Mouse (Mus musculus) E14TG2a.4 (cell line): ENCODE data around the gene Slc4a1.

Experiments used
- H3K27me3 ChIP-seq: 2 replicates; pipeline ENCODE4 v1.6.1; 2014; ENCODE audit warnings: low read length, control low read depth; ENCODE audit not compliant: insufficient read depth
- H3K36me3 ChIP-seq: 2 replicates; pipeline ENCODE4 v1.6.1; 2014; ENCODE audit warnings: low read length, control low read depth; ENCODE audit not compliant: insufficient read depth
- H3K4me1 ChIP-seq: replicated peaks from 2 replicates; pipeline ENCODE4 v1.6.1; 2014; ENCODE audit warnings: low read depth, low read length, control low read depth
- H3K4me3 ChIP-seq: replicated peaks from 2 replicates; pipeline ENCODE4 v1.5.1; 2014; ENCODE audit warnings: mild to moderate bottlenecking, low read length
- H3K9me3 ChIP-seq: 2 replicates; pipeline ENCODE4 v1.6.1; 2014; ENCODE audit warnings: low read length, control low read depth
- CTCF ChIP-seq: conservative IDR thresholded peaks from 2 replicates; pipeline ENCODE4 v1.5.1; 2014; ENCODE audit warnings: low read length
- NANOG ChIP-seq: IDR thresholded peaks from 2 replicates; pipeline ENCODE4 v1.6.1; 2014; ENCODE audit warnings: borderline replicate concordance, low read length, mixed read lengths
- POU5F1 ChIP-seq: IDR thresholded peaks from 2 replicates; pipeline ENCODE4 v1.6.1; 2014; ENCODE audit warnings: low read length, borderline replicate concordance

The Slc4a1 gene

DNA sequence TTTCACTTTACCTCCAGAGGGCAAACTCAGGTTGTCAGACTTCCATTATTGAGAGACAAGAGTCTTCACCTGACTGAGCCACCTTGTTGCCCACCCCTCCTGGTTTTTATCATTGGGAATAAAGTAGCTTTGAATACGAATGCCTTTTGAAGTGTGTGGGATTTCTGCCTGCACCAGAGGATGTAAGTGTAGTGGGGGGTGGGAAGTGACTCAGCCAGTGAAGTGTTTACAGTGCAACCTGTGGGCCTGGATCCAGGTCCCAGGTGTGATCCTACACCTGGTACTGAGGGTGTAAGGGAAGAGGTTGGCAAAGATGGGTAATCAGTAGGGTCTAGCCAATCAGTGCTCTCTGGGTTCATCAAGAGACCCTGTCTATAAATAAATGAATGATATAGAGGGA lies 42.5 kb downstream of the Slc4a1 start:
- H3K27me3 ChIP-seq = no peaks in the 10 kb centered on the region
- H3K36me3 ChIP-seq = no peaks in the 10 kb centered on the region
- no peaks in the 10 kb centered on the region for H3K9me3 ChIP-seq
- H3K4me1 ChIP-seq = peaks cover 67% of the 10 kb centered on the region
- TF ChIP-seq CTCF (no peak), POU5F1 (no peak)
- no peak overlapping the region for H3K4me3 ChIP-seq

DNA sequence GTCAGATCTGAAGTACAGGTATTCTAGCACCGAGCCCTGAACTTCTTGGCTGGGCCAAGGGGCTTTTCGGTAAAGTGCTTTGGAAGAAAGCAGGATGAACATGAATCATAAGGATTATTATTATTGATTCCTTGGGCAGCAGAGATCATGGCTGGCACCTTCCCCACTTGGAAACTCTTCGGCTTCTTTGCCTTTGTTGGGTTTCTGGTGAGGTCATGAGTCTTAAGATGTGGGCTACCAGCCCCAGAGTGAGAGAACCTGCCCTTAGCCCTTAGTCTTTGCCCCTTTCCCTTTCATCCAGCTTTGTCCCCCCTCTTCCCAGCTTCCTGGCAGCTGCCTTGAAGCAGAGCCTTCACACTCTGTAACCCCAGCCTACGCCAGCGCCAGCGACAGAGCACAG lies 44.1 kb downstream of the Slc4a1 start:
- Histone ChIP-seq H3K36me3 (no peaks in the 10 kb centered on the region), H3K4me1 (peaks cover 51% of the 10 kb centered on the region), H3K9me3 (no peaks in the 10 kb centered on the region), H3K4me3 (no peak overlapping the region), H3K27me3 (no peaks in the 10 kb centered on the region)
- no peak for TF ChIP-seq NANOG
- TF ChIP-seq CTCF = no peak
- TF ChIP-seq POU5F1 = no peak

DNA sequence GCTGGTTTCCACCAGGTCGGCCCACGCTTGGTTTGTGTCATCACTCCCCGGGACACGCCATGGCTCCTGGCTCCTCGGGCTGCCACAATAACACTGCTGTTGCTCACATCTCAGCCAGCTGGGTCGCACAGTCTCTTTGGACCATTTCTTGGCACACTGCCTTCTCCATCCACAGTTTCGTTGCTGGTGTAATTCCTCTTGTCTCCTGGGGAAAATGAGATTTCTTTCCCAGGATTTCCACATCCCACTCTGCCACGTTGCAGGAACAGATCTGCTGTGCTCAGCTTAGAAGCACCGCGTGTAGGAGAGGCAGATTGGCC lies 45.4 kb downstream of the Slc4a1 start:
- TF ChIP-seq CTCF (no peak), POU5F1 (no peak), NANOG (no peak)
- H3K27me3 ChIP-seq = no peaks in the 10 kb centered on the region
- H3K9me3 ChIP-seq = no peaks in the 10 kb centered on the region
- H3K36me3 ChIP-seq = peaks cover 6% of the 10 kb centered on the region
- H3K4me1 ChIP-seq = peaks cover 51% of the 10 kb centered on the region
- peak overlapping the region; percentile 91 for H3K4me3 ChIP-seq

DNA sequence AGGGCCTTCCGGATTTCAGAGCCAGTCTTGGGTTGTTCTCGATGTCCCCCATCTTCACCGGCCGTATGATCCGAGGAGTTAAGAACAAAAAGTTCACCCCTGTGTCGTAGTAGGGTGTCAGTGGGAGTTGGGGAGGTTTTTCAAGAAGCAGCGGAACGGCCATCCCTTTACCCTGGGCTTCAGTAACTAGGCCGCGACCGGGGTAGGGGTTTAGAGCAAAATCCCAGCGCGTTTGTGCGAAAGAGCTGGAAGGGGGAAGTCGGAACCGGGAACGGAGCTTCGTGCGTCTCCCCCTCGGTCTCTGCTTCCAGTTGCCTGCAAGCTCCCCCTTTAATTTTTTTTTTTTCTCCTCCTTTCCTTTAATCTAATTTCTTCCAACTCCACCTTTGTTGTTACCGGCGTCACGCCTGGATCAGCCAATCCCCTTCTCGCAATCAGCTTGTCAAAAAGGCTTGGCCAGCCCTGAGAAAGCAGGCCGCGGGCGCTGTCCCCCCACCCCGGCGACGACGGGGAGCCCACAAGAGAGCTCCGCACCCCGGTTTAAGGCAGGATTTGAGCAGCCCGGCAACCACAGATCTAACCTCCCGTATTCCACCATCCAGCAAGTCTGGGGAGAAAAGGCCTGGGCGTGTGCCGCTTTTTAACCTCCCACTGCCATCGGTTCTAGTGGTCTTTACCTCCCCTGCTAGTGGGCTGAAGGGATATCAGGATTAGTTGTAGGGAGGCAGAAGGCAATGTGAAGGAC lies 45.9 kb downstream of the Slc4a1 start:
- peaks cover 11% of the 10 kb centered on the region for H3K36me3 ChIP-seq
- peak overlapping the region; percentile 91 for H3K4me3 ChIP-seq
- no peak for TF ChIP-seq NANOG
- TF ChIP-seq POU5F1 = no peak
- TF ChIP-seq CTCF = no peak
- H3K27me3 ChIP-seq = no peaks in the 10 kb centered on the region
- H3K4me1 ChIP-seq = peaks cover 56% of the 10 kb centered on the region
- no peaks in the 10 kb centered on the region for H3K9me3 ChIP-seq

DNA sequence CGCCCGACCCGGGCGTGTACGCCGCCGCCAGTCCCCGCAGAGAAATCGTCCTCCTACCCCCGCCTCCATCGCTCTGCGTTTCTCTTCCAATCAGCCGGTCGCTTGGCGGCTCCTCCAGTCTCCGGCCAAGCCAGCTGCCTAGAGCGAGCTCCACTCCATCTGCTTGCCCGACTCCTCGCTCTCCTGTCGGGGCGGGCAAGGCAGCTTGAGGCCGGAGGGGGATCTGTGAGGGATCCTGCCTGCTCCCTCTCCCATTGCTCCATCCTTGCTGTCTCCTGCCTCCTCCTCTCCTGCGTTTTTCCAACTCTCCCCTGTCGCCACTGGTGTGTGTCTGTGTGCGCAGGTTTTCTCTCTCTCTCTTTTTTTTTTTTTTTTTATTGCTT lies 46.6 kb downstream of the Slc4a1 start, which contains the start of gene Ubtf:
Ubtf (minus strand) TSS at position 333 of the 383 bp plus-strand sequence.
- Histone ChIP-seq H3K27me3 (no peaks in the 10 kb centered on the region), H3K36me3 (peaks cover 19% of the 10 kb centered on the region)

DNA sequence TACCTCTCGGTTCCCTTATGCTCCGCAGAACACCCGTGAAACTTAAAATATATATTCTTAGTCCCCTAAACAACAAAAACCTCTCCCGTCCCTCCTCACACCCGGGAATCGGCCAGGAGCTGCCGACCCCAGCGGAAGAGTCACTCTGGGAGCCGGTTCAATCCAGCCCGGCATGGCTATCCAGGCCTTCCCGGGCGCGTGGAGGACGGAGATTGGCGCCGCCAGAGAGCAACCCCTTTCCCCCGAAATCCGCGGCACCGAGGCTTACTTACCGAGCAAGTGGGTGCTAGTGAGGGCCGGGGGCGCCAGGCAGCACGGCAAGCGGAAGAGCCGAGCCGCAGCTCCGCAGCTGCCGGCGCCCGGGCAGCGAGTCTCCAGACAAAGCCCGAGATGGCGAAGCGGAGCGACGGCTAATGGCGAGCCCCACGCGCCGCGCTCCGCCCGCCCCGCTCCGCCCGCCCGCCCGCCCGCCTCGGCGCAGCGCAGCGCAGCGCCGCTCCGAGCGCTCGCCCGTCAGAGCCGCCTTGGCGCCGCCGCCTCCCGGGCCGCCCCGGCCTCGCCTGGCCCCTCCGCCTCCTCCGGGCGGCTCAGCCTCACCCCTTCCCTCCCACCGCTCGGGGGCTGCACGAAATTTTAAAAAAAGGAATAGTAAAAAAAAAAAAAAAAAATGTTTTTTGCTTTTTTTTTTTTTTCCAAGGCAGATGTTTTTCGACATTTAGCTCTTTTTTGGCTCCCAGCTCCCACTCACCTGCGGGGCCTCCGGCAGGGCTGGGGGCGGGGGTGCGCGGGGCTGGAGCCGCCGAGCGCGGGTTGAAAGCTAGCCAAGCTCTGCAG lies 47.2 kb downstream of the Slc4a1 start:
- peaks cover 25% of the 10 kb centered on the region for H3K36me3 ChIP-seq
- peaks cover 59% of the 10 kb centered on the region for H3K4me1 ChIP-seq
- TF ChIP-seq POU5F1 (no peak), NANOG (no peak), CTCF (no peak)
- peak overlapping the region; percentile 91 for H3K4me3 ChIP-seq
- no peaks in the 10 kb centered on the region for H3K9me3 ChIP-seq
- no peaks in the 10 kb centered on the region for H3K27me3 ChIP-seq

More for the DNA sequence above, 46.6 kb downstream of the Slc4a1 start, which contains the start of gene Ubtf:
- H3K4me3 ChIP-seq = peak within 1 kb of the TSS; percentile 91
- no peaks in the 10 kb centered on the region for H3K9me3 ChIP-seq
- peaks cover 59% of the 10 kb centered on the region for H3K4me1 ChIP-seq
- no peak for TF ChIP-seq CTCF
- no peak for TF ChIP-seq POU5F1
- no peak for TF ChIP-seq NANOG

DNA sequence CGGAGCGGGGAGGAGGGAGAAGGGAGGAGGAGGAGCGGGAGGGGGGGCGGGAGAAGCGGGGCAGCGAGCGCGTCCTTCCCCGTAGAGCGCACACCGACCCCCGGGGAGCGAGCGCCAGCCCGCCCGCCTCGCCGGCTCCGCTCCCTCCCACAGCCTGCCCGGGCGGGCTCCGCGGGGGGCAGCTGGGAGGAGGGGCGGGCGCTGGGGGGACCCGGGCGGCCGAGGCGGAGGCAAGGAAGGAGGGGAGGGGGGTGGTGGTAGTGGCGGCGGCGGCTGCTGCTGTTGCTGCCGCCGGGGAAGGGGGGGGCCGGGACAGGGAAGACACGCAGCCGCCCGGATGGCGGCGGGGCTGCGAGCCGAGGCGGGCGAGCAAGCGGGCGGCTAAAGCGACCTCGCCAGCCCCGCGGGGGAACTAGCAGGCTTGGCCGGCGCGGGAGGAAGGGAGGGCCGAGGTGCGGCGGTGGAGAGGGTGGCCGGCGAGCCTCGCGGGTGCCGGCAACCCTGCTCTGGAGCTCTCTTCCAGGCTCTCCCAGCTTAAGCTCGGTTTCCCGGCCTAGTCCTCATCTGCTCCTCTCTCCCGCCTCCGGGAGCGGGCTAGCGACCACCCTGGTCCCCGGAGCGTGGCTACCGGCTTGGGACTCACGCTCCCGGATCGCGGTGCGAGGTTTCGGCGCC lies 48.0 kb downstream of the Slc4a1 start:
- Histone ChIP-seq H3K36me3 (peaks cover 32% of the 10 kb centered on the region), H3K4me3 (peak overlapping the region; percentile 91), H3K27me3 (no peaks in the 10 kb centered on the region), H3K9me3 (no peaks in the 10 kb centered on the region), H3K4me1 (peaks cover 59% of the 10 kb centered on the region)
- TF ChIP-seq CTCF (no peak), NANOG (no peak), POU5F1 (no peak)

DNA sequence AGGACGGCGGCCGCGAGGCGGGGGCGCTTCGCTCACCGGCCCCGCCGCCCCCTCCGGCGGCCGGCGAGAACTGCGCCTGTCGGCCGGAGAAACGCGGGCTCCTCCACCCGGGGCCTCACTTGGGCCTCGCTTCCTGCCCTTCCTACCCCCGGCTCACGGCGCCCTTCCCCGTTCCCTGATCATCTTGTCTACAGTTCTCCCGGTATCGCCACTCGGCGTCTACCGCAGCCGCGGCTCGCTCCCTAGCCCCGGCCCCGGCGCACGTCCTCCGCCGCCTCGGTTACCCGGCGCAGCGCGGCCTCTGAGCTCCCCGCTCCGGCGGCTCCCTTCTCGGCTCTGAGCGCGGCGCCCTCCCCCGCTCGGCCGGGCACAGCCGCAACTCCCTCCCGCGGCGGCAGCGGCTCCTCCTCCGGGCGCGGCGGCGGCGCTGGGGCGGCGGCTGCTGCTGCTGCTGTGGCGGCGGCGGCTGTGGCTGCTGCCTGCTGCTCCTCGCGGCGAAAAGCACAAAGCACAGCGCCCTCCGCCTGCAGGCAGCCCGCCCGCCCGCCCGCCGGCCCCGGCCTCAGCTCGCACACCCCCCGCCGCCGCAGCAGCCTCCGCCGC lies 48.6 kb downstream of the Slc4a1 start:
- Histone ChIP-seq H3K27me3 (no peaks in the 10 kb centered on the region), H3K9me3 (no peaks in the 10 kb centered on the region), H3K4me1 (peaks cover 61% of the 10 kb centered on the region), H3K4me3 (peak overlapping the region; percentile 93), H3K36me3 (peaks cover 39% of the 10 kb centered on the region)
- TF ChIP-seq NANOG = no peak
- TF ChIP-seq POU5F1 = no peak
- no peak for TF ChIP-seq CTCF
